Comparison of ENCODE assay signal across 24 mouse cellular contexts in genomic region chr17:72115271-72115944, GRCm38 (mm10).
A peak's percentile ranks its signal among the peaks of the same experiment; 100 is the strongest.
DNase-seq lines count a peak whose midpoint lies in the region; ATAC-seq and TF ChIP-seq lines count a peak whose summit lies in the region.
"Had no signal": no experiment of that assay in that cellular context is flagged by ENCODE, and none has a peak within 500 bp of the region (broad histone marks: within the 10 kb centered on the region; RNA-seq: fewer than 3 reads in every experiment).

No protein-coding gene starts in this region.

- 41% methylated on average over 12 of the region's 12 CpGs for WGBS in forebrain, embryonic 15.5 days
- 47% methylated on average over 12 of the region's 12 CpGs for WGBS in forebrain, embryonic 12.5 days
- 43% methylated on average over 12 of the region's 12 CpGs for WGBS in forebrain, postnatal 0 days
- WGBS in neural tube, embryonic 12.5 days, result 34% methylated on average over 12 of the region's 12 CpGs

- no peaks in the 10 kb centered on the region for H3K27me3 ChIP-seq in forebrain, embryonic 15.5 days
- no peaks in the 10 kb centered on the region for H3K27me3 ChIP-seq in forebrain, embryonic 12.5 days
- H3K27me3 ChIP-seq in forebrain, postnatal 0 days (ENCODE audit: insufficient read depth, low read length), result no peaks in the 10 kb centered on the region
- H3K27me3 ChIP-seq in neural tube, embryonic 12.5 days (replicated peaks), result no peaks in the 10 kb centered on the region

- peaks cover 18% of the 10 kb centered on the region for H3K4me1 ChIP-seq in forebrain, embryonic 15.5 days
- H3K4me1 ChIP-seq in forebrain, embryonic 12.5 days, result peaks cover 7% of the 10 kb centered on the region
- no peaks in the 10 kb centered on the region for H3K4me1 ChIP-seq in forebrain, postnatal 0 days (ENCODE audit: insufficient read depth)
- peaks cover 6% of the 10 kb centered on the region; the same call in 1 of the 2 replicates for H3K4me1 ChIP-seq in neural tube, embryonic 12.5 days
- H3K4me1 ChIP-seq: embryonic facial prominence, embryonic 12.5 days; limb, embryonic 10.5 days had no signal

- DNase-seq in brain, adult 2 months (ENCODE audit: low read depth, low spot score), result peak; percentile 18
- DNase-seq in forebrain, postnatal 0 days, result peak; percentile 33
- no peak for DNase-seq in right cerebral cortex, adult 18-20 months
- DNase-seq in testis, postnatal 14 days (ENCODE audit: low spot score), result no peak
- DNase-seq: adrenal gland, postnatal 25 days; B cell, adult 2 months; cerebellum, adult 2 months; cerebellum, postnatal 36 days; gastrocnemius, postnatal 10 days; heart, adult 11 months; heart, postnatal 4 days; kidney, postnatal 36 days; liver, postnatal 0 days; lung, postnatal 10 days; right cerebral cortex, postnatal 14 days; thymus, adult 18-20 months had no signal

- no peak overlapping the region for H3K9ac ChIP-seq in forebrain, embryonic 15.5 days (replicated peaks)
- no peak overlapping the region for H3K9ac ChIP-seq in forebrain, embryonic 12.5 days
- no peak overlapping the region for H3K9ac ChIP-seq in forebrain, postnatal 0 days
- H3K9ac ChIP-seq in neural tube, embryonic 12.5 days, result no peak overlapping the region
- H3K9ac ChIP-seq: embryonic facial prominence, embryonic 12.5 days; liver, postnatal 0 days had no signal

- no peak for TF ChIP-seq CTCF in forebrain, postnatal 0 days (IDR thresholded peaks at IDR 0.05; ENCODE audit: low read depth)

- no peak overlapping the region for H3K4me2 ChIP-seq in forebrain, embryonic 15.5 days (replicated peaks)
- H3K4me2 ChIP-seq in forebrain, embryonic 12.5 days, result no peak overlapping the region
- H3K4me2 ChIP-seq in forebrain, postnatal 0 days (ENCODE audit: low read depth), result no peak overlapping the region
- 0 out of 2 replicates have a peak overlapping the region, but pooled peaks have one; percentile 3 for H3K4me2 ChIP-seq in neural tube, embryonic 12.5 days (replicated peaks)
- H3K4me2 ChIP-seq: embryonic facial prominence, embryonic 12.5 days had no signal

- no peaks in the 10 kb centered on the region for H3K9me3 ChIP-seq in forebrain, embryonic 15.5 days
- no peaks in the 10 kb centered on the region for H3K9me3 ChIP-seq in forebrain, embryonic 12.5 days
- no peaks in the 10 kb centered on the region for H3K9me3 ChIP-seq in forebrain, postnatal 0 days (ENCODE audit: low read length)
- H3K9me3 ChIP-seq in neural tube, embryonic 12.5 days, result no peaks in the 10 kb centered on the region
- H3K9me3 ChIP-seq: embryonic facial prominence, embryonic 12.5 days; limb, embryonic 10.5 days had no signal

- ATAC-seq in forebrain, embryonic 15.5 days (replicated peaks), result no peak
- ATAC-seq in forebrain, embryonic 12.5 days (ENCODE audit: low FRiP score), result no peak
- ATAC-seq in forebrain, postnatal 0 days, result peak; percentile 62; the same call in 1 of the 2 replicates
- peak; percentile 53; the same call in 1 of the 2 replicates for ATAC-seq in neural tube, embryonic 12.5 days (ENCODE audit: low FRiP score, low read depth)
- ATAC-seq: intestine, embryonic 16.5 days; liver, postnatal 0 days had no signal

- peak overlapping the region; percentile 25 for H3K27ac ChIP-seq in forebrain, embryonic 15.5 days (replicated peaks)
- H3K27ac ChIP-seq in forebrain, embryonic 12.5 days, result no peak overlapping the region
- peak overlapping the region; percentile 35; the same call in 1 of the 2 replicates for H3K27ac ChIP-seq in forebrain, postnatal 0 days (ENCODE audit: low read depth, low read length)
- H3K27ac ChIP-seq in neural tube, embryonic 12.5 days, result no peak overlapping the region
- H3K27ac ChIP-seq: embryonic facial prominence, embryonic 12.5 days; limb, embryonic 10.5 days had no signal

- no peaks in the 10 kb centered on the region for H3K36me3 ChIP-seq in forebrain, embryonic 15.5 days
- no peaks in the 10 kb centered on the region for H3K36me3 ChIP-seq in forebrain, embryonic 12.5 days (replicated peaks)
- H3K36me3 ChIP-seq in forebrain, postnatal 0 days (ENCODE audit: insufficient read depth), result no peaks in the 10 kb centered on the region
- H3K36me3 ChIP-seq in neural tube, embryonic 12.5 days, result no peaks in the 10 kb centered on the region
- H3K36me3 ChIP-seq: embryonic facial prominence, embryonic 12.5 days; limb, embryonic 10.5 days had no signal

- no peak overlapping the region for H3K4me3 ChIP-seq in forebrain, embryonic 15.5 days
- H3K4me3 ChIP-seq in forebrain, embryonic 12.5 days (replicated peaks), result no peak overlapping the region
- H3K4me3 ChIP-seq in forebrain, postnatal 0 days (ENCODE audit: low read depth, low read length), result no peak overlapping the region
- no peak overlapping the region for H3K4me3 ChIP-seq in neural tube, embryonic 12.5 days
- H3K4me3 ChIP-seq: embryonic facial prominence, embryonic 12.5 days; erythroblast, embryonic 14.5 days; limb, embryonic 10.5 days; myocyte had no signal

Comparison
In these comparisons a context has a peak if more than half of its experiments do, and no peak if none do; other contexts are left out.
1. ATAC-seq: peak in forebrain, postnatal 0 days (single experiment) and neural tube, embryonic 12.5 days (single experiment); none in forebrain, embryonic 15.5 days (single experiment) and forebrain, embryonic 12.5 days (single experiment).
2. H3K27ac ChIP-seq: peak in forebrain, embryonic 15.5 days (single experiment) and forebrain, postnatal 0 days (single experiment); none in forebrain, embryonic 12.5 days (single experiment) and neural tube, embryonic 12.5 days (single experiment).
3. DNase-seq: peak in brain, adult 2 months (single experiment) and forebrain, postnatal 0 days (single experiment); none in right cerebral cortex, adult 18-20 months (single experiment) and testis, postnatal 14 days (single experiment).